Mouse (Mus musculus): ENCODE data around the gene Fkbp2.

The Fkbp2 gene

GRCm38 (mm10) chr19:6980381-6981093 is at the start of gene Fkbp2:
TSS of gene Fkbp2 (minus strand) at chr19:6980501.
- DNase-seq = peak; percentile 100

- DNase-seq = peak; percentile 77
Measured at GRCm38 (mm10) chr19:7029531-7029930, 49.2 kb upstream of the Fkbp2 start.

- DNase-seq = peak; percentile 96
Measured at GRCm38 (mm10) chr19:7020224-7020641, 39.9 kb upstream of the Fkbp2 start.

GRCm38 (mm10) chr19:7019191-7019590 is 38.9 kb upstream of the Fkbp2 start, which contains the start of gene Fermt3:
TSS of gene Fermt3 (minus strand) at chr19:7019469.
- DNase-seq = peak; percentile 98

GRCm38 (mm10) chr19:7018546-7018945 is 38.2 kb upstream of the Fkbp2 start:
- DNase-seq = peak; percentile 90

GRCm38 (mm10) chr19:7017541-7018457 is 37.5 kb upstream of the Fkbp2 start:
- DNase-seq = peak; percentile 93

- peak; percentile 84 for DNase-seq
Measured at GRCm38 (mm10) chr19:7014481-7015135, 34.3 kb upstream of the Fkbp2 start.

- peak; percentile 80 for DNase-seq
Measured at GRCm38 (mm10) chr19:7013984-7014383, 33.7 kb upstream of the Fkbp2 start.

GRCm38 (mm10) chr19:7012426-7012825 is 32.1 kb upstream of the Fkbp2 start:
- peak; percentile 81 for DNase-seq

- peak; percentile 79 for DNase-seq
Measured at GRCm38 (mm10) chr19:7006892-7007593, 26.7 kb upstream of the Fkbp2 start.

- peak; percentile 88 for DNase-seq
Measured at GRCm38 (mm10) chr19:6999360-7000063, 19.2 kb upstream of the Fkbp2 start.

GRCm38 (mm10) chr19:6997721-6998290 is 17.5 kb upstream of the Fkbp2 start:
- DNase-seq = peak; percentile 94

- DNase-seq = peak; percentile 99
Measured at GRCm38 (mm10) chr19:6996006-6996405, 15.7 kb upstream of the Fkbp2 start, which contains the start of the genes Nudt22 and Trpt1. TSS of gene Nudt22 (minus strand) at chr19:6996117. TSS of gene Trpt1 (plus strand) at chr19:6996131.

- peak; percentile 94 for DNase-seq
Measured at GRCm38 (mm10) chr19:6995255-6995991, 15.1 kb upstream of the Fkbp2 start.

- peak; percentile 90 for DNase-seq
Measured at GRCm38 (mm10) chr19:6994489-6994888, 14.2 kb upstream of the Fkbp2 start.

GRCm38 (mm10) chr19:6994002-6994401 is 13.7 kb upstream of the Fkbp2 start:
- DNase-seq = peak; percentile 92

GRCm38 (mm10) chr19:6993011-6993770 is 12.9 kb upstream of the Fkbp2 start:
- peak; percentile 95 for DNase-seq

- DNase-seq = peak; percentile 100
Measured at GRCm38 (mm10) chr19:6992011-6992858, 11.9 kb upstream of the Fkbp2 start, which contains the start of gene Dnajc4. TSS of gene Dnajc4 (minus strand) at chr19:6992572.

GRCm38 (mm10) chr19:6991166-6991565 is 10.9 kb upstream of the Fkbp2 start:
- peak; percentile 87 for DNase-seq

Data from heart, adult 11 months (tissue).